Mouse (Mus musculus) heart, adult 11 months (tissue): Measurements from ENCODE around the gene Car5a.
A peak's percentile ranks its signal among the peaks of the same experiment; 100 is the strongest.

Experiments
- DNase-seq: peaks from one replicate; pipeline ENCODE4 v3.0.0; 2022

Car5a gene

DNA sequence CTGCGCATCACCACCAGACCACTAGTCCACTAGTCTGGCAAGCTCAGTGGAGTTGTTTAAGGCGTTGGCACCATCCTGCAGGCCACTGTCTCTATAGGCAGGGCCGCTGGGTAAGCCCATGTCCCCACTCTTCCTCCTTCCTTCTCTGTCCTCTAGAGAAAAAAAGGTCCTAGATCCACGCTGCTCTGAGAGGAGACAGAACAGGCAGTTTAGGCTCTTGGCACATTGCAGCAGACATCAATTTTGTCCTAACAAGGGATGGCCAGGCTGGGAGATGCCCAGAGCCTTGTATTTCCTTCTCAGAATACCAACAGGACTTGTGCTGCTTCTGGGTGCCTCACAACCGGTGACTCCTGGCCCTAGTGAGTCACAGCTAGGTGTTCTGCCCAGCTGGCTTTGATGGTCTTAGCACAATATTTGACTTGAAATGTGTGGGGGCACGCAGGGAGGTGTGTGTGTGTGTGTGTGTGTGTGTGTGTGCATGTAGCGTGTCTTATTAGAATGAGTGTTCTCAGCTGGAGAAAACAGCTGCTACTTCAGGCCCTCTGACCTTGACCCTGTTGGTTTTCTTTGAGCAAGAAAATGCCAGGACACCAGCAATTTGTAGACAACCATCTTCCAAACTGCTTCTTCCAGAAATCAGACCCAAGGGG lies 66.8 kb downstream of the Car5a start:
- no peak for DNase-seq

DNA sequence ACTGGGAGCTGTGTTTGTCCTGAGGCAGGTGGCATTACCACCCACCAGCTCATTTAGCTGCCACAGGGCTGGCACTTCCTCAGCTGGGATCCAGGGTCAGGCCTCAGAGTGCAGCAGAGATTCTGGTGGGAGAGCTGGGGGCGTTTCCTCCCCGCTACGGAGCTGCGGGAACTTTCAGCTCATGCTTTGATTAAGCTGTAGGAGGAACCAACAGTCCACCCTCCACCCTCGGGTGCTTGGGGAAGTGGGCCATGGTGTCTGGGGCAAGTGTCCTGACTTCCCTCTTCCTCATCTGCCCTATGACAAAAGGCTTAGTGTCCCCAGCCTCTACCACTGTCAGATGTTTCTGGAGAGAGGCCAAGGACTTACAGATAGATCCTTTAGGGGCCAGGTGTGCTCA lies 67.5 kb downstream of the Car5a start:
- no peak for DNase-seq

DNA sequence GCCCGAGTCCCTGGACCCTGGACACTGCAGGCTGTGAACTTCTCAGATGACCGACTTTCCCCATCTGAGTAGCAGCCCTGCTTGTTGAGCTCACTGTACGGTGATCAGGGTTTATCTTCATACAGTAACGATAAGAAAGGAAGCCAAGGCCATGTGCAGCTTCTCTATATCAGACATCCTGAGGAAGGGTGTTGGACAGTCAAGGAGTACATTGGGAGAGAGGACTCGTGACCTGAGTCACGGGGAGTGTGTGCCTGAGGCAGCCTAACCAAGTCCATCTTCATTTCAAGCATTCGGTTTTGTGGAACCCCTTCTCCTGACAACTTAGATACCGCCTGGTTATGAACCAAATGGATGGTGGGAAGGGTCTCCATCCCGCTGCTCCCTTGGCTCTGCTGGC lies 69.2 kb downstream of the Car5a start:
- DNase-seq = no peak

DNA sequence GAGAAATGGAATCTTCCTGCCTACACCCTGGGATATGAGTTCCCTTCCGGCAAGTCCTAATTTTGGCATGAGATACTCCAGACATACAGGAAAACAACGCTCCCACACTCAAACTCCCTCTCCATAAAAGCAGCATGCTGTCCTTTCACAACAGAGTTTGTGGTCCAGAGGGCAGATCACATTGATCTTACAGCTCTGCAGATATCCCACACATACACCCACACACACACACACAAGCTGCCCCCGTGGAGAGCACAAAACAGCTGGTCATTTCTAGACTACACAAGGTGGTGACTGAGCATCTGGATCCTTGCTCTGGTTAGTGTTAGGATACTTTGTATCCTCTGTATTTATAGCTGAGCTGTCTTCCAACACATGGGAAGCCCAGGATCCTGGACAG lies 69.7 kb downstream of the Car5a start:
- no peak for DNase-seq

DNA sequence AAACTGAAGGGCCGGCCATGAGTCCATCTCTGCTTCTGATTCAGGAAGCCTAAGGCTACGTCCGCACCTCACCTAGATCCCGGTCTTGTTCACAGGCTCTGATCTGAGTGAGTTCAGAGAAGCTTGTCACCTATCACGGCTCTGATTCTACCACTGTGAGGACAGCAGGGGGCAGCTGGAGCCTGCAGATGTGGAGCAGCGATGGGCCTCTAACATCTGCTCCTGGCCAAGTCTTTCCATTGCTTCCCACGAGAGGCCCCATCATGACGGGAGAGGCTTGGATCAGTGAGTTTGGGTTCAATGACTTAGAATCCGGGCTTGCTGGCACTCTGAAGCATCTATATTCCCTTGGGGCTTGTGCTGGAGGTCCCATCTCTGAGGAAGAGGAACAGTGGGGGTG lies 70.7 kb downstream of the Car5a start:
- peak; percentile 95 for DNase-seq

DNA sequence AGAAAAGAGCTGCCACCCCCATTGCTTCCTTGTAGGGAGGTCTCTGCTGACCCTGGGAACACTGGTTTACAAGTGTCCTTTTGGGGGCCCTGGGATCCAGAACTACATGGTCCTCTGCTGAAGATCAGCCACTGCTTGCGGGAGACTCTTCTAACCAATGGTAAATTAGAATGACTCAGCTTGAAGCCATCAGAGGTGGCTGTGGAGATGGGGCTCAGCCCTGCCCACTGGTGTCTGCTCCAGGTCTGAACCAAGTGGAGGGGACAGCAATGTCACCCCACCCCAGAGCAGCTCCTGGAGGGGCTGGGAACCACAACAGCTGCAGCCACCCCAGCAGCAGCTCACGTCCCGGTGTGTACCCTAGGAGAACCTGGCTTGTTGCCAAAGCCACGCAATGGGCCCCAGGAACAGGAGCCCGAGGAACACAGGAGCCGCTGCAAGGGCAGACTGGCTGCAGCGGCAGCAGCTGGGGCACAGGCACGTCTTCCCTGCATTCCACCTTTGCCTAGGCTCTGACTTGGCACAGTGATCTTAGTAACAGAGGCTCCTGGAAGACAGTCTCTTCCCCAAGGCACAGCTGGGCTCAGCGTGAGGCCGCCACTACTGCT lies 72.8 kb downstream of the Car5a start:
- DNase-seq = no peak

DNA sequence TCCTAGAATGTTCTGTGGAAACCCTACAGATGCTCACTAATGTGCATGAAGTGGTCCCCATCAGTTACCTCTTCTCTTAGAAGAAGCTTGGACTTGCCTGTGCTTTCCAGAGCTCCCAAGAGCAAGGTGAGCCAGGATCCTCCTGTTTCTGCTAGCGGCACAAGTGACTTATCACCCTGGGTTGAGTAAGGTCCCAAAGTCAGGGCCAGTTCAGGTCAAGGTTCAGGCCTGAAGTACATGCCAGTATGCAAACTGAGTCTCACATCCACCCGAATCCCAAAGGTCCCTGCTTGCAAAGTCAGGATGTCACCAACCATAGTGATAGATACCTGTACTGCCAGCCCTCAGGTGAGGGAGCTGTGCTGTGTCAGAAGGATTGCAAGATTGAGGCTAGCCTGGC lies 74.5 kb downstream of the Car5a start:
- no peak for DNase-seq

DNA sequence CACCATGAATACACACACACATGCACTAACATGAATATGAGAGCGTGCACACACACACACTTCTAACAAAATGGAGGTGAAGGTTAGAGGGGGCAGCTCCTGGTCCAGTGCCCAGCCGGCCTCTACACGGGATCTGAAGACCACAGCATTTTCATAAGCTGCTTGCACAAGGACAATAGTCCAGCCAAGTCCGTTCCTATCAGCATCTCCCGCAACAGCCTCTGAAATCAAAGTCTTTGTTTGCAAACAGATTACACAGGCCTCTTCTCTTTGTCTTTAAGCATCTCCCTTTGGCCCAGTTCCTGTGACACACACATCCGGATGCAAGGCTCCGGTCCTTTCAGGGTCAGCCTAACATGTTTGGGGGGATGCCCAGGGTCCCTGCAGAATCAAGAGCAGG lies 75.8 kb downstream of the Car5a start:
- no peak for DNase-seq

DNA sequence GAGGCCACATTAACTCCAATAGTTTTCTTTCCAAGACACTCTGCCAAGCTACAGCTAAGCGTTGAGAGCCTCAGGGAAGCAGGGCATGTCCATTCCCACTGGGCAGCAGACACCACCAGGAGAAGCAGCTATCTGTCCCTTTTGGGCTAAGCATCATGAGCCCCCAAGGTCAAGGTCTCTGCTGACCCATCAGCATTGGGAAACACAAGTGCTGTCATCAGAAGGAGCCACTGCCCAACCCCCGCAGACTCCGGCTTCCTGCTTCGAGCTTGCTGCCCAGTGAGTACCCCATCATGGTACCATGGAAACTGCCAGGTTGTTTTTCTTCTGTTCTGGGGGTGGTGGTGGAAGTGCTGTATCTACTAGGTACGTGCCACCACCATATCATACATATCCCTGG lies 76.5 kb downstream of the Car5a start:
- DNase-seq = no peak
